In genomic region chr7:25825043-25825442, GRCm38 (mm10) we compare ENCODE assay signal across 20 mouse cellular contexts. TPM values are rescaled to one million over a fixed set of nuclear protein-coding genes. Genes with fewer than 3 reads are reported as not detected.
DNase-seq lines count a peak whose midpoint lies in the region; ATAC-seq and TF ChIP-seq lines count a peak whose summit lies in the region.
"Had no signal": no experiment of that assay in that cellular context is flagged by ENCODE, and none has a peak within 500 bp of the region (broad histone marks: within the 10 kb centered on the region; RNA-seq: fewer than 3 reads in every experiment).

No protein-coding gene starts in this region.

- ATAC-seq in kidney, embryonic 15.5 days (replicated peaks; ENCODE audit: low FRiP score), result no peak
- ATAC-seq in intestine, postnatal 0 days, result peak; percentile 90
- ATAC-seq: forebrain, postnatal 0 days had no signal

- no peaks in the 10 kb centered on the region for H3K9me3 ChIP-seq in kidney, embryonic 15.5 days (replicated peaks)
- no peaks in the 10 kb centered on the region for H3K9me3 ChIP-seq in intestine, postnatal 0 days (ENCODE audit: control insufficient read depth)
- H3K9me3 ChIP-seq: embryonic facial prominence, embryonic 12.5 days; hindbrain, embryonic 15.5 days; midbrain, embryonic 10.5 days; neural tube, embryonic 15.5 days had no signal

- DNase-seq in kidney, adult 11 months, result peak; percentile 78
- DNase-seq in kidney, postnatal 25 days, result peak; percentile 77 to 87
- DNase-seq in natural killer cell, adult 2 months (ENCODE audit: low spot score in 2 of 2), result no peak
- no peak for DNase-seq in adrenal gland, postnatal 4 days (ENCODE audit: low spot score in 2 of 2)
- DNase-seq in cerebellum, postnatal 4 days (ENCODE audit: low spot score in 2 of 2), result no peak
- DNase-seq: cerebellum, adult 11-12 months; cerebellum, postnatal 10 days; forebrain, postnatal 0 days; gastrocnemius, postnatal 14 days; heart, adult 11 months; right cerebral cortex, adult 18-20 months had no signal

- no peak overlapping the region for H3K27ac ChIP-seq in kidney, embryonic 15.5 days
- no peak overlapping the region for H3K27ac ChIP-seq in intestine, postnatal 0 days (ENCODE audit: low read depth, low read length)
- H3K27ac ChIP-seq: embryonic facial prominence, embryonic 12.5 days; hindbrain, embryonic 15.5 days; macrophage; midbrain, embryonic 10.5 days; neural tube, embryonic 15.5 days had no signal

- WGBS in kidney, embryonic 15.5 days, result 51% methylated on average over 9 of the region's 9 CpGs
- WGBS in intestine, postnatal 0 days, result 27% methylated on average over 9 of the region's 9 CpGs

- no peak overlapping the region for H3K4me3 ChIP-seq in kidney, embryonic 15.5 days (replicated peaks)
- no peak overlapping the region for H3K4me3 ChIP-seq in intestine, postnatal 0 days (ENCODE audit: low read depth, low read length)
- H3K4me3 ChIP-seq: embryonic facial prominence, embryonic 12.5 days; hindbrain, embryonic 15.5 days; midbrain, embryonic 10.5 days; neural tube, embryonic 15.5 days had no signal

- H3K4me1 ChIP-seq in kidney, embryonic 15.5 days, result peaks cover 16% of the 10 kb centered on the region
- no peaks in the 10 kb centered on the region for H3K4me1 ChIP-seq in intestine, postnatal 0 days (replicated peaks; ENCODE audit: control insufficient read depth, insufficient read depth, low read length)
- H3K4me1 ChIP-seq: hindbrain, embryonic 15.5 days; midbrain, embryonic 10.5 days; neural tube, embryonic 15.5 days had no signal

- no peak overlapping the region for H3K4me2 ChIP-seq in kidney, embryonic 15.5 days
- peak overlapping the region; percentile 45 for H3K4me2 ChIP-seq in intestine, postnatal 0 days (replicated peaks; ENCODE audit: low read depth)
- H3K4me2 ChIP-seq: embryonic facial prominence, embryonic 12.5 days; heart, embryonic 11.5 days; hindbrain, embryonic 15.5 days; neural tube, embryonic 15.5 days had no signal

- no peaks in the 10 kb centered on the region for H3K27me3 ChIP-seq in kidney, embryonic 15.5 days
- H3K27me3 ChIP-seq in intestine, postnatal 0 days (replicated peaks; ENCODE audit: control insufficient read depth, insufficient read depth, low read length), result no peaks in the 10 kb centered on the region
- H3K27me3 ChIP-seq: embryonic facial prominence, embryonic 12.5 days; hindbrain, embryonic 15.5 days; neural tube, embryonic 15.5 days had no signal

- TF ChIP-seq CTCF in intestine, postnatal 0 days (IDR thresholded peaks at IDR 0.05; ENCODE audit: low read depth), result no peak

- H3K9ac ChIP-seq in kidney, embryonic 15.5 days, result no peak overlapping the region
- no peak overlapping the region for H3K9ac ChIP-seq in intestine, postnatal 0 days (ENCODE audit: low read depth, low read length)
- H3K9ac ChIP-seq: embryonic facial prominence, embryonic 12.5 days; forebrain, postnatal 0 days; hindbrain, embryonic 15.5 days; neural tube, embryonic 15.5 days had no signal

- H3K36me3 ChIP-seq in kidney, embryonic 15.5 days, result no peaks in the 10 kb centered on the region
- no peaks in the 10 kb centered on the region for H3K36me3 ChIP-seq in intestine, postnatal 0 days (ENCODE audit: control insufficient read depth, insufficient read depth)
- H3K36me3 ChIP-seq: embryonic facial prominence, embryonic 12.5 days; hindbrain, embryonic 15.5 days; midbrain, embryonic 10.5 days; neural tube, embryonic 15.5 days had no signal

RNA-seq across cellular contexts. Expression of gene Cyp2s1, which starts 8.3 kb away (rescaled TPM):
- 17.2 and 18.1 TPM in 2 replicates for polyA plus RNA-seq in kidney, embryonic 15.5 days (2015; fragmentation: Nextera tagmentation; extraction: Ambion mirVana)
- 9.7 and 11.6 TPM in 2 replicates for polyA plus RNA-seq in intestine, postnatal 0 days (2015; fragmentation: Nextera tagmentation; extraction: Ambion mirVana)
- 1 to 10 TPM; 4.8 to 7.7 TPM for total RNA-seq in adrenal gland, postnatal 4 days (2021)
- total RNA-seq: hematopoietic stem cell, adult 5-6 weeks had no signal

RNA-seq across cellular contexts. Expression of gene Axl, which starts 36.5 kb away (rescaled TPM):
- 81.9 and 91.5 TPM in 2 replicates for polyA plus RNA-seq in kidney, embryonic 15.5 days (2015; fragmentation: Nextera tagmentation; extraction: Ambion mirVana)
- polyA plus RNA-seq in intestine, postnatal 0 days (2015; fragmentation: Nextera tagmentation; extraction: Ambion mirVana), result 52.1 and 58.8 TPM in 2 replicates
- 100 to 1,000 TPM; 100 to 102 TPM for total RNA-seq in adrenal gland, postnatal 4 days (2021)

Comparison
In these comparisons a context has a peak if more than half of its experiments do, and no peak if none do; other contexts are left out.
1. DNase-seq: peak in kidney, adult 11 months (single experiment) and kidney, postnatal 25 days (2 of 2); none in natural killer cell, adult 2 months (0 of 2), adrenal gland, postnatal 4 days (0 of 2) and cerebellum, postnatal 4 days (0 of 2).